Mouse (Mus musculus) liver, postnatal 0 days (tissue): ENCODE measurements around the gene C1qc.

Source experiments
- CTCF ChIP-seq: sonication (generic); IDR thresholded peaks from 2 replicates; pipeline ENCODE4 v1.5.1; 2016; ENCODE audit warnings: antibody characterized with exemption, low read depth
- EP300 ChIP-seq: IDR thresholded peaks from 2 replicates; pipeline ENCODE4 v1.6.1; 2016; ENCODE audit warnings: antibody characterized with exemption, low read depth, mild to moderate bottlenecking

GRCm38 (mm10) chr4:136937935-136938334 lies 45.1 kb upstream of the C1qc start:
- TF ChIP-seq CTCF (no peak), EP300 (no peak)
